Mouse (Mus musculus): ENCODE measurements around the gene Ccdc142.
A peak's percentile ranks its signal among the peaks of the same experiment; 100 is the strongest.

The Ccdc142 gene

DNA sequence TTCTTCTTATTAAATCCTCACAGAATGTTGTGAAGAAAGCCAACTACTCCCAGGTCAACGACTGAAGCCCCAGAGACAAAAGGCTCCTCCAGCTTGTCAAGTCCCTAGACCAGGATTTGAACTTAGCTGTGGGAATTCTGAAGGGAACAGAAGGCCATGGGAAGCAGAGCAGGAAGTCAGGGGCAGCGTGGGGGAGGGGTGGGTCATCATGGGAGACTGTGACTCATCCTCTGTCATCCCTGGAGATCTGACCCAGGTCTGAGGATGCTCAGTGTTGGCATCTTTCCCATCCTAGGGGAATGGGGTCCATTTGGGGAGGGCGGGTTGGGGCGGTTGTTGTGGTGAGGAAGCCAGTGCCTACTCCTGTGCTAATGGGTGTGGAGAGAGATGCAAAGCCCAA is 40.2 kb downstream of the Ccdc142 start:
- DNase-seq (ENCODE audit: low spot score) = no peak

GRCm38 (mm10) chr6:83142211-83142731 is 40.9 kb downstream of the Ccdc142 start:
- no peak for DNase-seq (ENCODE audit: low spot score)

DNA sequence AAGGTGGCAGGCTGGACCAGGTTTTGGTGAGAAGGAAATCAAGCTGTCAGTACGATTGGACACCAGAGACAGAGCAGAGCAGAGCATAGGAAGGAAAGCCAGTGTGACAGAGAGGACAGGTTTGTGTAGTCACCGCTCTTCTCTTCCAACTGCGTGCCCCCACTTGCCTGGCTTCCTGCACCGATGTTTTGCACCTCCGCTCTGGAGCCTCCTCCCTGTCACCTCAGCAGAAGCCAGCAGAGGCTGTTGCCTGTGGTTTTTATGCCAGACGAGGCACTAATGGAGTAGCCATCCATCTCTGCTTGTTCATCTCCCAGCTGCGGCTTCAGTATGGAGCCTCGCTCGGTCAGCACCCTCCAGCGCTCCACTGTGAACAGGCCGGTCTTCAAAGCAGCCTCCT is 41.5 kb downstream of the Ccdc142 start:
- no peak for DNase-seq (ENCODE audit: low spot score)

DNA sequence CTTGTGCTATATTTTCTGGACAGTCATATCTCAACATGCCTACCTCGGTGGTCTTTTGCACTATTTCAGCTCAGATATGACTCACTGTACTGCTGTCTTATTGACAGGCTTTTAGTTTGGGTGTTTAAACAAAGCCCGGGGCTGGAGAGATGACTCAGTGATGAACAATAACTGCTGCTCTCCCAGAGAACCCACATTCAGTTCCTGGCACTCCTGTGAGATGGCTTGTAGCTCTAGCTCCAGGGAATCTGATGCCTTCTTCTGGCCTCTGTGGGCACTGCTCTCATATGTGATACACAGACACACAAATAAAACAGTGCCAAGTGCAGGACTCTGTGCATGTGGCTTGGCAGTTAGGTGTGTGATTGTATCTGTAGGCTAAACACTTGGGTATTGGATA is 43.8 kb downstream of the Ccdc142 start:
- DNase-seq (ENCODE audit: low spot score) = no peak

- no peak for DNase-seq (ENCODE audit: low spot score)
Observed at GRCm38 (mm10) chr6:83145805-83146204, 44.4 kb downstream of the Ccdc142 start.

- DNase-seq (ENCODE audit: low spot score) = no peak
Observed at GRCm38 (mm10) chr6:83147280-83147679, 45.9 kb downstream of the Ccdc142 start.

DNA sequence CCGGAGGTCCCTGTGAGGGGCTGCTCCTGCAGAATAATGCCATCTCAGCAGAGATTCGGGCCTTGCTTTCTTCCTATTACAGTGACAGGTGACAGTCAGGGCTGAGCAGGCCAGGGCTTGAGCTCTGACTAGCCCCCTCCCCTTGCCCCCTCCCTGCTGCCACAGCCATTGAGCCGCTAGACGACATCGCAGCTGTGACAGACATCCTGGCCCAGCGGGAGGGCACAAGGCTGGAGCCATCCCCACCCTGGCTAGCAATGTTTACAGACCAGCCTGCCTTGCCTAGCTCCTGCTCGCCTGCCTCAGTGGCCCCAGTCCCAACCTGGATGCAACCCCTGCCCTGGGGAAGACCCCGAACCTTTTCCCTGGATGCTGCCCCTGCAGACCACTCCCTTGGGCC is 50.3 kb downstream of the Ccdc142 start:
- DNase-seq (ENCODE audit: low spot score) = no peak

DNA sequence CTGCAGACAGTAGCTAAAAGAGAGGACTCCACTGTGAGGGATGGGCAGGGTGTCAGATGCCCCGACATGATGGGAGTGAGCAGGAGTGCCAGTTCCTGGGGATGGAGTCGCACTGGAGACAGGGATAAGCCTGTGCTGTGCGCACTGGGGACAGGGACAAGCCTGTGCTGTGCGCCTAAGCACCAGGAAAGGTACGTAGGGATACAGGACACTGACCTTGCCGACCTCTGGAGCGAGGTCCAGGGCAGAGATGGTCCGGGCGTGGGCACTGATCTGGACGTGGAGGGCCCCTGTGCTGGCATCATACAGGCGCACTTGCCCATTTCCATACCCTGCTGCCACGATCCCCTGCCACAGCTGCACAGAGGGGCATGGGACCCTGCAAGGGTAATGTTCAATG is 51.6 kb downstream of the Ccdc142 start:
- no peak for DNase-seq (ENCODE audit: low spot score)

DNA sequence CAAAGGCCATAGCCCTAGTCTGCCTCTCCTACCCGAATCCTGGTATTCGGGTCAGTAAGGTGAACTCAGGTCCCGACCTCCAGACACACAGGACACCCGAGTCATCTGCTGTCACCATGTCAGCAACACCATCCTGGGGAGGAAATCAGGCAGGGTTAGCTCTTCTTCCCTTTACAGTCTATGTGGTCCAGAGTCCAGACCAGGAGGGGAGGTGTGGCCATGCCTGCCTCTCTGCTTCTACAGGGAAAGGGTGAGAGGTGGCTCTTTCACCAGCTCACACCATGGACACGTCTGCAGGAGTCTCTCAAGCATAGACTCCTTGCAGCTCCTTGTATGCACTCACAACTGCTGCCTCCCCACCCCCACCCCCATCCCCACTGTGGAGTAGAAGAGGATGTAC is 52.1 kb downstream of the Ccdc142 start:
- no peak for DNase-seq (ENCODE audit: low spot score)

DNA sequence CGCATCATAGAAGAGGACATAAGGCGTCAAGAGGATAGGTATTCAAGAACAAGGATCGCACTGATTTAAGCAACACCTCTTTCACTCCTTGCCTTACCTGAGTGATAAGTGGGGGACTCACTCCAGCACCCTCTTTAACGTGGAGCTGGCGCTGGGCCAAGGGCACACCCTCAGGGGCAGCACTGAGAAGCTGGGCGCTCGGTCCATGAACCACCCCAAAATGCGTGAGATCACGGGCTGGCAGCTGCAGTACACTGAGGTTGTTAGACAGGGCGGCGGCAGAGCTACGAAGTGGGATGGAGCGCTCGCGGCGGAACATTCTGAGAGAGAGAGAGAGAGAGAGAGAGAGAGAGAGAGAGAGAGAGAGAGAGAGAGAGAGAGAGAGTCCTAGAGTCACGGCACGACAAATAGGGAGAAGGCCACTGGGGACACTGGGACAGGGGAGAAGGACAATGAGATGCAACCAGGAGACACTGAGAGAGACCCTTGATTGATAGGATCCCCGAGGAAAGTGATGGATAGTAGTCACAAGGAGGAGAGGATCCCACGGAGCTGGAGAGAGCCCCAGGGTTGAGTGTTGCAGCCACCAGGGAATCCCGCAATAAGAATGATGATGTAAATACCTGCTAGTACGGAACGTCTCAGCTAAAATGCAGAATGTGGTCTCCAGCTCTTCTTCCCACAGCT is 54.3 kb downstream of the Ccdc142 start:
- peak; percentile 70 for DNase-seq (ENCODE audit: low spot score)

DNA sequence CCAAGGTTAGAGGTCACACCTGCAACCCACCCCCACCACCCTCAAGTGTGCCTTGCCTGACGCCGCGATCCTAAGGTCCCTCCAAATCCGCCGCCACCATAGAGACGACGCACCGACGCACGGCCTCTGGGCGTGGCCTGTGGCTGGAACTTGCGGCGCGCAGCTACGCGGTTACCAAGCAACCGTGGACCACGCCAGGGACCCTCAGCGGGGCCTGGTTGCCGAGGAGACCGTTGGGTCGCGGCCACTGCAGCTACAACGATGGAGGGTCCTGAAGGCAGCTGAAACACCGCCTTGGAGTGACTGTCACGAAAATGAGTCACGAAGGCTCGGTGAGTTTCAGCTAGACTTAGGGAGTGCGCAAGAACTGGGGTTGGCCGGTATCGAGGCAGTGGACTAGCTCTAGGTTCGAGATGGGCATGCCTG is 54.9 kb downstream of the Ccdc142 start, which contains the start of the genes Wdr54 and 1700003E16Rik:
Gene Wdr54 (minus strand): TSS at position 139 of the 426 bp plus-strand sequence.
Gene 1700003E16Rik (plus strand): TSS at position 146 of the 426 bp plus-strand sequence.
- DNase-seq (ENCODE audit: low spot score) = peak; percentile 79

Measured in testis, postnatal 10 days (tissue).